Mouse (Mus musculus): ENCODE data around the gene Fbxl13. TPM values are rescaled to one million over a fixed set of nuclear protein-coding genes. Genes with fewer than 3 reads are reported as not detected.
A peak's percentile ranks its signal among the peaks of the same experiment; 100 is the strongest.

The Fbxl13 gene
- total RNA-seq, 2 experiments from 2014 or later, result 0.29 to 0.44 TPM

DNA sequence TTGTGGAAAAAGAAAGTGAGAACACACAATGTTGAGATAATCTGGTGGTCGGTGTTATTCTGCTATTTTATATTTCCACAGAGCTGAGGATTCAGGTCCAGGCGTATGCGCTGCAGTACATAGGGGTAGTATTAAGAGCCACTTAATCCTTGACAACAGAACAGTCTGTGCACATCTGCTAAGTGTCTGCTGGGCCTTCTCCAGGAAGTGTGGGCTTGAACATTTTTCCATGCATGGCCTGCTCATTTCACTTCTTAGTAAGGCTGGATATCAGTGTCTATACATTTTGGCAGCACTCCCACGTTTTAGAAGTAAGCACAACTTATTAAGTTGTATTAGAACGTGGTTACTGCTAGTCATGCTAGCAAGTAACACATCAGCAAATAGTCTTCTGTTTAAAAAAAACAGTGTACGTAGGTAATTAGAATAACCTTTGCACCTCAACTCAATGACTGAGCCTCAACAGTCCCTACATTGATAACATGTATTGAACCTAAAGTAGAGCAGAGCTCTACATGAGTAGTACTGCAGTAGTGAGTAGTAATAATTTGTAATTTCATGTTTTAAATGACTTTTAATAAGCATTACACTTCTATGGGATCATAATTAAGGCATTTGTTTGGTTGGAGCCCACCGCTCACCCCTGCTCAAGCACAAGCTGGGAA, 205.9 kb downstream of the Fbxl13 start:
- no peak for DNase-seq (ENCODE audit: low spot score in 2 of 2)
- intact Hi-C loops (cut with DNase I), result no loop called here

DNA sequence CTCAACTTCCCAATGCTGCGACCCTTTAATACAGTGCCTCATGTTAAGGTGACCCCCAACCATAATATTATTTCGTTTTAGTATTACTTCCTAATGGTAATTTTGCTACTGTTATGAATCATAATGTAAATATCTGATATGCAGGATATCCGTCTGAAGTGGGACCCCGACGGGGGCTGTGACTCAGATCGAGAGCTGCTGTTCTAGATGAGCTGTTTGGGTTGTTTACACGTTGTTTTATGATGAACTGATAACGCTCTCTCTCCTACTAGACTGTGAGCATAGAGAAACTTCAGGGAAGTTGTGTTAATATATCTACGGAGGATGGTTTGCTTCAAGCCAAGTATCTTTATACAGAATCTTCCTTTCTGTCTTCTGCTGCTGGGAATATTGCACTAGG, 207.0 kb downstream of the Fbxl13 start:
- no peak for DNase-seq (ENCODE audit: low spot score in 2 of 2)
- intact Hi-C loops (cut with DNase I), result no loop called here

DNA sequence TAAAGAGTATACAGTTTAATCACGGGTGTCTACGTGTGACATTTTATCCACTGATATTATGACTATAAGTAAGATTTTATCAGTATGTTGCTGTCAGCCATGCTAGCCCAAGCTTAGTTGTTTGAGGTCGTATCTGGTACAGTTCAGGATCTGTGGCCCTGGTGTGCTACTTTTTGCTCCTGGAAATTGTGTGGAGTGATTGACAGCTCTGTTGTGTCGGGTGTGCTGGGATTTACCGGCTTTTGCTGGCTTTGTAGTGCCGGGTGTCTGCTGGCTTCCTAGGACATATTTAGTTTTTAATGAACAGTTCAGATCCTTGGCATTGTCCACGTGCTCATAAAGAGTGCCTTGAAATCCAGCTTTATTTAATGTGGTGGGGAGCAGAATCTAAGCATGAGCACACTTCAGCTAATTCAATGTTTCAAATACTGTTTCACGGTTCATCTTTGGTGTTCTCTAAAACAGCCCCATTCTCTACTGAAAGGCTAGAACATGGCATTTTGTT, 208.9 kb downstream of the Fbxl13 start:
- no peak for DNase-seq (ENCODE audit: low spot score in 2 of 2)
- intact Hi-C loops (cut with DNase I), result no loop called here

DNA sequence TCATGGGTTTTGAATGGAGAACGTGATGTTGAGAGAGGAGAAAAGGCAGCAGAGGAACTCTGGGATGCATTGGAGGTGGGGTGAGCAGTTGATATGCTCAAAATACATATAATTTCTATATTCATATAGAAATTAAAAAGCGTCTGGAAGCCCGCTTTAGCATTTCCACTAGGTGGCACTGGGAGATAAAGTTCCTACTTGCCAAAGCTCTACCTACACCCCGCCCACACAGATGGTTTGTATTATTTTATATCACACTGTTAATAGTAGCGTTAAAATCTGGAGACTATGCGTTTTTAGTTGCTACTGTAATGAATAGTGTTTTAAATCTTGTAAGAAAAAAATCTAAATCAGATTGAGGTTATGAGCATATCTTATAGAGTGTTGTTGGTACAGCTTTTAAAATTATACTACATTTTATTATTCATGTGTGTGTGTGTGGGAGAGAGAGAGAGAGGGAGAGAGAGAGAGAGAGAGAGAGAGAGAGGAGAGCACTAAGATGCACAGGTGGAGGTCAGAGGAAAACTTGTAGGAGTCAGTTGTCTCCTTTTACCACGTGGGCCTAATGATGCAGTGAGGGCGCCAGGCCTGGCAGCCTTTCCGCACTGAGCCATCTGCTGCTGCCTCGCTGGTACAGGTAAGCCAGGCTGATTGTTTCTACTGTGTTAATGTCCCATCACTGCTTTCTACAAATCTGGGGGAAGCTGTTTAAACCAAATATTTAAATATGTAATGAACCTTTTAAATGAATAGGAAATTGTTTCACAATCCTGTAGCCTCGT, 211.1 kb downstream of the Fbxl13 start:
- DNase-seq (ENCODE audit: low spot score in 2 of 2), result peak in 1 of 2 experiments; percentile 18
- intact Hi-C loops (cut with DNase I), result loop anchor here (1.0 to 5.0 kb wide), 2 partner anchors 153 to 206 kb away; no protein-coding TSS in a partner anchor

Other genes starting within 250 kb of the Fbxl13 start
- under 1 TPM; 0.29 to 0.35 TPM for gene Ccdc146, start 221.0 kb downstream of the Fbxl13 start, total RNA-seq (2021)
- gene Fam185a, start 220.7 kb downstream of the Fbxl13 start, total RNA-seq (2021), result 10 to 100 TPM; 12.0 to 13.3 TPM
- gene Lrrc17, start 102.1 kb downstream of the Fbxl13 start, total RNA-seq (2021), result under 1 TPM; 0.42 to 0.43 TPM
- gene Armc10, start 179 bp upstream of the Fbxl13 start, total RNA-seq (2021), result 10 to 100 TPM; 18.6 to 23.6 TPM
- 10 to 100 TPM; 11.6 to 15.4 TPM for gene Napepld, start 55.8 kb upstream of the Fbxl13 start, total RNA-seq (2021)
- 10 to 100 TPM; 58.6 to 71.4 TPM for gene Pmpcb, start 91.5 kb upstream of the Fbxl13 start, total RNA-seq (2021)
- gene Dnajc2, start 139.6 kb upstream of the Fbxl13 start, total RNA-seq (2021), result 10 to 100 TPM; 29.6 to 31.8 TPM
- gene Psmc2, start 139.6 kb upstream of the Fbxl13 start, total RNA-seq (2021), result 100 to 1,000 TPM; 108 to 111 TPM
- under 1 TPM; 0.37 to 0.45 TPM for gene Slc26a5, start 220.0 kb upstream of the Fbxl13 start, total RNA-seq (2021)